Mouse (Mus musculus) liver, adult 2 months (tissue): ENCODE measurements at regions not wholly inside any gene's neighbourhood (a gene's known extent, or its start where the extent isn't known, plus 50 kb on each side); places are given as distances from the start of the nearest gene placed in this dataset.

Experiments
- CTCF ChIP-seq: fragments of 200-500 bp; IDR thresholded peaks from 2 replicates; pipeline ENCODE4 v1.5.1; 2011; ENCODE audit warnings: low read depth, low read length, control low read depth
- POLR2A ChIP-seq: fragments of 200-500 bp; IDR thresholded peaks from 2 replicates; pipeline ENCODE4 v1.6.1; 2011; ENCODE audit warnings: low read length, control low read depth; ENCODE audit not compliant: insufficient read depth; ENCODE audit errors: extremely low read depth

DNA sequence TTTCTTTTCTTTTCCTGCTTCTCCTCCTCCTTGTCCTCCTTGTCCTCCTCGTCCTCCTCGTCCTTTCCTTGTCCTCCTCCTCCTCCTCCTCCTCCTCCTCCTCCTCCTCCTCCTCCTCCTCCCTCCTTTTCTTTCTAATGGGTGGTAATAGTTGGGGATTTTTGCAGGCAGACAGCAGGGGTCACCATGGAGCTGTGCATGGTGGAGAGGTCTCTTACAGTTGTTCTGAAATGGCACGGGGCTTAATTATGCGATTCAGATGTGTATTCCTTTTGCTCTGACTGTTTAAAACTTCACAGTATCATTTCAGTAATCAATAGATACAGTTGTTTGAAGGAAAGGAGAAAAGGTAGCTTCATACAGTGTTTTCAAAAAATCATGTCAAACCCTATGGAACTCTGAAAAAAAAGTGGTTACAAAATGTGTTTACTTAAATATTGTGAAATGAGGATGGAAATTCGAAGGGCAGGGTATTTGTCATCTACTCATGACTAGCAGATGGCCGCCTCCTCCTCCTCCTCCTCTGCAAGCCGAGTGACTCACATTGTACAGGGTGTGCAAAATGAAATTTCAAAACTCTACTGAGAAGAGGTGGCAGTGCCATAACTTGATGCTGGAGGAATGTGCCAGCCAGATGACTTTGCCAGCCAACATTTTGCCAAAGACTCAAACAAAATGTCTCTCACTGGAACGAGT, 421.0 kb upstream of the 4930578C19Rik start:
- TF ChIP-seq CTCF (peak; percentile 45; the same call in 1 of the 2 replicates), POLR2A (no peak)
